Mouse (Mus musculus) liver, embryonic 14.5 days (tissue): ENCODE results near the gene Sfn.

Source experiments
- CTCF ChIP-seq: IDR thresholded peaks from 2 replicates; pipeline ENCODE4 v1.5.1; 2016; ENCODE audit warnings: antibody characterized with exemption, low read depth, control low read depth
- EP300 ChIP-seq: IDR thresholded peaks from 2 replicates; pipeline ENCODE4 v1.6.1; 2016; ENCODE audit warnings: antibody characterized with exemption, low read depth

GRCm38 (mm10) chr4:133632483-133633327 is 30.7 kb upstream of the Sfn start:
- TF ChIP-seq CTCF = no peak
- no peak for TF ChIP-seq EP300
